Mouse (Mus musculus): ENCODE results near the gene Strada. TPM values are rescaled to one million over a fixed set of nuclear protein-coding genes. Genes with fewer than 3 reads are reported as not detected.

The Strada gene
- polyA plus RNA-seq, 1 experiment, result 51.9 TPM

DNA sequence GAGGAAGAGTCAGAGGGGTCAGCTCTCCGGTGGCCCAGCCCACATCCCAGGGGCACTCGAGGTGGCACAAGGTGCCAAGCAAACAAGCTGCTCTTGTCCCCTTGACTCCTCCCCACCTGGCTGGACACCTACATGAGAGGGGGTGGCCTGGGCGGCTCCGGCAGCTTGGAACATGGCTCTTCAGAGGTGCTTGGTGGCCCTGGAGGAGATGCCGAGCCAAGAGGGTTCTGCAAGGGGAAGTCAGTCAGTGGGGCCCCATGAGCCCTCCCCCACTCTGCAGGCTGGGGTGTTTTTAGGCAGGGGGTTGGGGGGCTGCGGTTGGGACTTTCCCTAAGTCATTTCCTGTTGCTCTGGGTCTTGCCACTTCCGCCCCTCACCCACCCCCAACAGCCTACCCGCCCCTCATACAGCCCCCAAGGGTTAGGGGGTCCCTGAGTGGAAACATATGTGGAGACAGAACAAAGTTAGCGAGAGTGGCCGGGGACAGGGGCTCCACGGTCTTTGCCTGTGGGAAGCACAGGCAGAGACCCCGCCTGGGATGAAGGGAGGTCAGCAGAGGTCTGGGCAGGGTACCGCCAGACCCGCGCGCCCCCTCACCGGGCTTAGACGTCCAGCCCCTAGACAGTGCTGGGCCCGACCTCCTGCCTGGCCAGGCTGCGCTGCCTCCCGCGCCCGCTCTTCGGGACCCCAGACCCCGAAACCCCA is 42.6 kb downstream of the Strada start:
- no peak for TF ChIP-seq CTCF (IDR thresholded peaks at IDR 0.05; ENCODE audit: extremely low read depth, insufficient read depth, low read length)
- TF ChIP-seq POLR2A (IDR thresholded peaks at IDR 0.05; ENCODE audit: extremely low read depth, insufficient read depth, low read length), result no peak
- peak overlapping the region; percentile 78 for H3K27ac ChIP-seq (ENCODE audit: insufficient read depth, low read length)

DNA sequence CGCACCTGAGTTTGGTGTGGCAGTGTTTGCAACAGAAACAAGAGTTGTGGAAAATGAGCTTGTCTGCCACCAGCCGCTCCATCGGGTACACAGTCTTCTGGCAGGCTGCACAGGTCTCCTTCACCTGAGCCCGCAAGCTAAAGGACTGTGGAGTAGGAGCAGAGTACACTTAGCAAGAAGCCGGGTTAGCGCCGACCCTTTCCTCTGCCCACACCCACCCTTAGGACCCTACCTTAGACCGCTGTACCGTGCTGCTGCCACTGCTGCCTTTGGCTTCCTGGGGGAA is 43.1 kb downstream of the Strada start:
- TF ChIP-seq POLR2A (IDR thresholded peaks at IDR 0.05; ENCODE audit: extremely low read depth, insufficient read depth, low read length) (no peak), CTCF (IDR thresholded peaks at IDR 0.05; ENCODE audit: extremely low read depth, insufficient read depth, low read length) (no peak)

More for the DNA sequence above, 42.6 kb downstream of the Strada start:
- no peaks in the 10 kb centered on the region; the same call in 1 of the 2 replicates for H3K4me1 ChIP-seq (ENCODE audit: control insufficient read depth, insufficient read depth, low read length)
- peak overlapping the region; percentile 93 for H3K4me3 ChIP-seq (ENCODE audit: insufficient read depth, low read length)

DNA sequence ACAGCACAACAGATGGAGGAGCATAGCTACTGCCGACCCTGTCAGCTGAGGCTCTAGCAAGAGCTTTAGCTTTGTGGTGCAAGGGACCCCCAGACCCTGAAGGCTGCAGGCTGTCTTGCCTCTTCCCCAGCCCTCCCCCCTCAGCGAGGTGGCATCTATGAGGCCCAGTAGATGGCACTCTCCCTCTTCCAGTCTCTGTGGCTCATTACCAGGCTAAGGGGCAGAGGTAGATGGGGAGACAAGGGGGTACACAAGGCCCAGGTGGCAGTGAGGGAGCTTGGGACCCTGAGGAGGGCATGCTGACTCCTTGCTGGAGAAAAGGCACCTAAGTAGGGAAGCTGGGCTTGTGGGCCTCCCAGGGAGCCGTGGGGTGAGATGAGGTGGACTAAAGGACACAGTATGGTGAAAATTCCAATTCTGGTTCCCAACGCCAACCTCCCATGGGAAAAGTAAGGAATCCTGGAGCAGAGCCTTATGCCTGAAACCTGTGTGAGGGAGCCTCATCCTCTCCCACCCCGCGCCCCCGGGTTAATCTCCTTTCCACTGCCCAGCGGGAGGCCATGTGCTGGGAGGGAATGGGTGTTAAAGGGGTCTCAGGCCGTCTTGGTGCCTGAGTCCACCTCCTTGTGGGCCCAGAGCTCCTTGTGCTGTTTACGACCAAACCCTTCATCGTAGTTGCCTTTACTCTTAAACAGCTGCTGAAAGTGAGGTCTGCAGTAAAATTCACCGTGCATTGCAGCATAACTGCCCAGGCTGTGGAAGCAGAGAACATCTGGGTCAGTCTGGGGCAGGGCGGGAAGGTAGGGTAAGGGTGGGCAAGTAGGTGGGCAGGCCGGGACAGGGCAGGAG is 43.7 kb downstream of the Strada start:
- TF ChIP-seq CTCF (IDR thresholded peaks at IDR 0.05; ENCODE audit: extremely low read depth, insufficient read depth, low read length), result peak; percentile 72
- TF ChIP-seq POLR2A (IDR thresholded peaks at IDR 0.05; ENCODE audit: extremely low read depth, insufficient read depth, low read length), result 0 out of 2 replicates have a peak, but pooled peaks have one; percentile 29
- Histone ChIP-seq H3K27ac (ENCODE audit: insufficient read depth, low read length) (peak overlapping the region; percentile 51), H3K4me1 (ENCODE audit: control insufficient read depth, insufficient read depth, low read length) (no peaks in the 10 kb centered on the region; the same call in 1 of the 2 replicates), H3K4me3 (ENCODE audit: insufficient read depth, low read length) (peak overlapping the region; percentile 93)

More for the DNA sequence above, 43.1 kb downstream of the Strada start:
- Histone ChIP-seq H3K4me3 (ENCODE audit: insufficient read depth, low read length) (peak overlapping the region; percentile 93), H3K4me1 (ENCODE audit: control insufficient read depth, insufficient read depth, low read length) (no peaks in the 10 kb centered on the region; the same call in 1 of the 2 replicates), H3K27ac (ENCODE audit: insufficient read depth, low read length) (peak overlapping the region; percentile 51)

DNA sequence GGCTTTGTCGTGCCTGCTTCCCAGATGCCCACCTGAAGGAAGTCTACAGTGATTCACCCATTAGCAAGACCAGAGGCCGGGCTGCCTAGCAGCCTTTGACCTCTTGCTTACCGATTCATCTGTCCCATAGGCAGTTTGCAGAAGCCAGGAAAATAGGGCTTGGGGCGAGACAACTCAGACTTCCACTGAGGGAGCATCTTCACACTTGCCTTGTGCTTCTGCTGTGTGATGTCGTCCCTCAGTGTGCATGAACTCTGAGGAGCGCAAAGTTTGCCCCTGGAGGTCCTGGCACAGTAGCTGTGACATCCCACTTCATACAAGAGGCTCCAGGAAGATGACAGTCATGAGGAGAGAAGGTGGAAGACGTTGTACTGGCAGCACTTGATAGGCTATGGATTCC is 44.8 kb downstream of the Strada start:
- H3K4me3 ChIP-seq (ENCODE audit: insufficient read depth, low read length), result no peak overlapping the region
- TF ChIP-seq CTCF (IDR thresholded peaks at IDR 0.05; ENCODE audit: extremely low read depth, insufficient read depth, low read length), result no peak
- 0 out of 2 replicates have a peak, but pooled peaks have one; percentile 28 for TF ChIP-seq POLR2A (IDR thresholded peaks at IDR 0.05; ENCODE audit: extremely low read depth, insufficient read depth, low read length)
- H3K27ac ChIP-seq (ENCODE audit: insufficient read depth, low read length), result no peak overlapping the region
- H3K4me1 ChIP-seq (ENCODE audit: control insufficient read depth, insufficient read depth, low read length), result no peaks in the 10 kb centered on the region; the same call in 1 of the 2 replicates

DNA sequence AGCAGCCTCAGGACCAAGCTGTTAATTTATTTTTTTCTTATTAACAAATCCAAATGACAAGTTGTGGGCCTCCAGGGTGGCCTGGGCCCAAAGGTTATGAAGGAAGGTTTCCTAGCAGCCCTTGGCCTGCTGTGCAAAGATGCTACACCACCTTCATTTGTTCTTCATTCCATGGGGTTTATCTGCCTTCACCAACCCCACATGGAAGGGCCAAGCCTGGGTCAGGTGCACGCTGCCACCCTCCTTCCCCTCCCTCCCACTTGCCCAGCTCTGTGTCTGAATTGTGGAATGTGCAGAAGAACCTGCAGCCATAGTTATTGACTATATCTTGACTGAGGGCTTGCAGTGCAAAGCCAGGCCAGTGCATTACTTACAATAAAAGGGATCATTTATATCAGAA is 45.7 kb downstream of the Strada start:
- H3K27ac ChIP-seq (ENCODE audit: insufficient read depth, low read length), result no peak overlapping the region
- H3K4me3 ChIP-seq (ENCODE audit: insufficient read depth, low read length), result no peak overlapping the region

DNA sequence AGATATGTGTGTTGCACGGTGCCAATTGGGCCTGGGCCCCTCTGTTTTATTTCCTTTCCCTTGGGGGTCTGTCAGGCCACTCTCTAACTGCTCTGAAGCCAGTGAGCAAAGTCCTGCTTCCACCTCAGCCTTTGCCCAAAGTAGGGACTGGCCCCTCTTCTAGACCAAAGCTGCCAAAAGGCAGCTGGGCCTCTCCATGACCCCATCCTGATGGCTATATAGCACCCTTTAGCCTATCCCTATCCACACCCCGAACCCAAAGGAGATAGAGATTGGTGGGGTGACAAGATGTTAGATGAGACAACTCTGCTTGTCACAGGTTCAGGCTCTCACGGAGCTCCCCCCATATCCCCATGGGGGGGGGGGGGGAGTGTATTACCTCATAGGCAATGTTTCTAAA is 46.2 kb downstream of the Strada start:
- no peak for TF ChIP-seq CTCF (IDR thresholded peaks at IDR 0.05; ENCODE audit: extremely low read depth, insufficient read depth, low read length)
- H3K27ac ChIP-seq (ENCODE audit: insufficient read depth, low read length), result no peak overlapping the region
- no peak overlapping the region for H3K4me3 ChIP-seq (ENCODE audit: insufficient read depth, low read length)
- no peaks in the 10 kb centered on the region; the same call in 1 of the 2 replicates for H3K4me1 ChIP-seq (ENCODE audit: control insufficient read depth, insufficient read depth, low read length)

More for the DNA sequence above, 45.7 kb downstream of the Strada start:
- no peaks in the 10 kb centered on the region; the same call in 1 of the 2 replicates for H3K4me1 ChIP-seq (ENCODE audit: control insufficient read depth, insufficient read depth, low read length)
- TF ChIP-seq POLR2A (IDR thresholded peaks at IDR 0.05; ENCODE audit: extremely low read depth, insufficient read depth, low read length) (0 out of 2 replicates have a peak, but pooled peaks have one; percentile 18), CTCF (IDR thresholded peaks at IDR 0.05; ENCODE audit: extremely low read depth, insufficient read depth, low read length) (no peak)

DNA sequence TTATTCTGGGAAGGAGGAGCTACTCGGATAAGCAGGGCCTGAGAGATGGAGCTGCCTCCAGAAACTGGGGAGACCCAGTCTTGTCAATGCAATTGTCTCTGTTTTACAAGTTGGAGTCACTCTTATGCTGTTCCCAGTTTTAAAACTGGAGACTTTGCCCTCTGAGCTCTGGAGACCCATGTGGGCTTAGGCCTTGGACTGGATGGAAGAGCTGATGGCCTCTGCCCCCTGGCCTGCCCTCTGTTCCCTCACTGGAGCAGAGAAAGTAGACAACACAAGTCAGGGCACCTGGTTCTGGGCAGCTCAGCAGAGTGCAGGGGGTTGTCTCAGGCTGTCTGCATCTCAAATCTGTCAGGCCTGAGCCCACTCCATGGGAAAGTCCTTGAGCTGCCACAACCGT is 47.2 kb downstream of the Strada start:
- TF ChIP-seq CTCF (IDR thresholded peaks at IDR 0.05; ENCODE audit: extremely low read depth, insufficient read depth, low read length) (no peak), POLR2A (IDR thresholded peaks at IDR 0.05; ENCODE audit: extremely low read depth, insufficient read depth, low read length) (no peak)

DNA sequence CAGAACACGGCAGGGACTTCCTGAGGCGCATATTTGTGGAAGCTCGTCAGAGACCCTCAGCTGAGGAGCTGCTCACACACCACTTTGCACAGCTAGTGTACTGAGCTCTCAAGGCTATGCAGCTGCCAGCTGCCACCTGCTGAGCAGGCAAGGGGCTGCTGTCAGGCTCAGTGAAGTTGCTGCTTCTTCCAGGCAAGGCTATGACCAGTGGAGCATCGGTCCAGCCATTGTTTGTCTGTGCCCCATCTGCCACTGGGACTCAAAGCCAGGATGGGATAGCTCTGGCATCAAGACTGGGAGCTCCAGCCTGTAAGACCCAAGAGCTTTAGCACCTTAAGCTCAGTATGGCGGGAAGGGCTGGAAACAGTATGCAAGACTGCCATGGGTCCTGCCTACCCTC is 47.9 kb downstream of the Strada start:
- H3K4me1 ChIP-seq (ENCODE audit: control insufficient read depth, insufficient read depth, low read length), result no peaks in the 10 kb centered on the region; the same call in 1 of the 2 replicates
- H3K4me3 ChIP-seq (ENCODE audit: insufficient read depth, low read length), result no peak overlapping the region
- no peak for TF ChIP-seq POLR2A (IDR thresholded peaks at IDR 0.05; ENCODE audit: extremely low read depth, insufficient read depth, low read length)
- TF ChIP-seq CTCF (IDR thresholded peaks at IDR 0.05; ENCODE audit: extremely low read depth, insufficient read depth, low read length), result no peak
- H3K27ac ChIP-seq (ENCODE audit: insufficient read depth, low read length), result no peak overlapping the region

More for the DNA sequence above, 47.2 kb downstream of the Strada start:
- Histone ChIP-seq H3K4me3 (ENCODE audit: insufficient read depth, low read length) (no peak overlapping the region), H3K4me1 (ENCODE audit: control insufficient read depth, insufficient read depth, low read length) (no peaks in the 10 kb centered on the region; the same call in 1 of the 2 replicates), H3K27ac (ENCODE audit: insufficient read depth, low read length) (no peak overlapping the region)

DNA sequence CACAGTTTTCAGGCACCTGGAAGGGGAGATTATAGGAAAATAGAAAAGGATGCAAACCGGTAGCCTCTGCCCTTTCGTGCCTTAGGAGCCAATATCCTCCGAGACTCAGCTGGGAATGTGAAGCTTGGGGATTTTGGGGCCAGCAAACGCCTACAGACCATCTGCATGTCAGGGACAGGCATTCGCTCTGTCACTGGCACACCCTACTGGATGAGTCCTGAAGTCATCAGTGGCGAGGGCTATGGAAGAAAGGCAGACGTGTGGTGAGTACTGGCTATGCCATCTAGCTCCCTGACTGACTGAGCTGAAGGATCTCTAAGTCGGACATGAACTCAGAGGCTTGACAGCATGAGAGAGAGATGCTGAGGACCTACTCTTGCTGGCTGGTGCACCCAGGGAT is 49.8 kb downstream of the Strada start:
- Histone ChIP-seq H3K27ac (ENCODE audit: insufficient read depth, low read length) (no peak overlapping the region), H3K4me3 (ENCODE audit: insufficient read depth, low read length) (no peak overlapping the region), H3K4me1 (ENCODE audit: control insufficient read depth, insufficient read depth, low read length) (no peaks in the 10 kb centered on the region)
- TF ChIP-seq POLR2A (IDR thresholded peaks at IDR 0.05; ENCODE audit: extremely low read depth, insufficient read depth, low read length), result no peak
- TF ChIP-seq CTCF (IDR thresholded peaks at IDR 0.05; ENCODE audit: extremely low read depth, insufficient read depth, low read length), result peak; percentile 28; the same call in 1 of the 2 replicates
